9 mouse cellular contexts compared by ENCODE assay signal in genomic region chr8:71395071-71395470, GRCm38 (mm10). TPM values are rescaled to one million over a fixed set of nuclear protein-coding genes. Genes with fewer than 3 reads are reported as not detected.
DNase-seq lines count a peak whose midpoint lies in the region; ATAC-seq lines count a peak whose summit lies in the region.
"Had no signal": no experiment of that assay in that cellular context is flagged by ENCODE, and none has a peak within 500 bp of the region (broad histone marks: within the 10 kb centered on the region; RNA-seq: fewer than 3 reads in every experiment).

No protein-coding gene starts in this region.

- H3K9me3 ChIP-seq in forebrain, embryonic 11.5 days (ENCODE audit: control insufficient read depth, low read length): no peaks in the 10 kb centered on the region
- H3K9me3 ChIP-seq in forebrain, embryonic 15.5 days: no peaks in the 10 kb centered on the region
- no peaks in the 10 kb centered on the region for H3K9me3 ChIP-seq in lung, embryonic 16.5 days (ENCODE audit: control insufficient read depth, low read length)
- H3K9me3 ChIP-seq in hindbrain, embryonic 14.5 days (ENCODE audit: control insufficient read depth, low read length): no peaks in the 10 kb centered on the region
- H3K9me3 ChIP-seq in liver, embryonic 12.5 days (replicated peaks): no peaks in the 10 kb centered on the region

- ATAC-seq in forebrain, embryonic 11.5 days (replicated peaks; ENCODE audit: low FRiP score): no peak
- ATAC-seq in forebrain, embryonic 15.5 days (replicated peaks): no peak
- ATAC-seq in lung, embryonic 16.5 days (ENCODE audit: low read depth): no peak
- ATAC-seq in hindbrain, embryonic 14.5 days (ENCODE audit: low FRiP score): no peak
- ATAC-seq in liver, embryonic 12.5 days: no peak

- peak; percentile 44 for DNase-seq in forebrain, embryonic 11.5 days (ENCODE audit: low spot score)
- no peak for DNase-seq in lung, postnatal 14 days
- no peak for DNase-seq in hindbrain, embryonic 14.5 days (ENCODE audit: low spot score)
- no peak for DNase-seq in urinary bladder, postnatal 4 days (ENCODE audit: low spot score in 2 of 2)
- DNase-seq in natural killer cell, adult 2 months (ENCODE audit: low spot score in 2 of 2): no peak
- DNase-seq: embryo, embryonic 11 days had no signal

- H3K4me3 ChIP-seq in forebrain, embryonic 11.5 days (ENCODE audit: low read depth, low read length): no peak overlapping the region
- no peak overlapping the region for H3K4me3 ChIP-seq in forebrain, embryonic 15.5 days
- H3K4me3 ChIP-seq in lung, embryonic 16.5 days (ENCODE audit: low read length): peak overlapping the region; percentile 37
- no peak overlapping the region for H3K4me3 ChIP-seq in hindbrain, embryonic 14.5 days (replicated peaks; ENCODE audit: low read length)
- no peak overlapping the region for H3K4me3 ChIP-seq in liver, embryonic 12.5 days

- peaks cover 7% of the 10 kb centered on the region for H3K4me1 ChIP-seq in forebrain, embryonic 11.5 days (replicated peaks; ENCODE audit: control insufficient read depth, insufficient read depth, low read length)
- H3K4me1 ChIP-seq in forebrain, embryonic 15.5 days: peaks cover 17% of the 10 kb centered on the region
- H3K4me1 ChIP-seq in lung, embryonic 16.5 days (replicated peaks; ENCODE audit: control insufficient read depth, insufficient read depth, low read length): peaks cover 16% of the 10 kb centered on the region
- peaks cover 11% of the 10 kb centered on the region; the same call in 1 of the 2 replicates for H3K4me1 ChIP-seq in hindbrain, embryonic 14.5 days (replicated peaks; ENCODE audit: control insufficient read depth, insufficient read depth, low read length)
- peaks cover 35% of the 10 kb centered on the region for H3K4me1 ChIP-seq in liver, embryonic 12.5 days

- H3K27ac ChIP-seq in forebrain, embryonic 11.5 days (ENCODE audit: low read depth, low read length): no peak overlapping the region
- H3K27ac ChIP-seq in forebrain, embryonic 15.5 days (replicated peaks): no peak overlapping the region
- H3K27ac ChIP-seq in lung, embryonic 16.5 days (ENCODE audit: low read length): peak overlapping the region; percentile 69
- no peak overlapping the region for H3K27ac ChIP-seq in hindbrain, embryonic 14.5 days
- H3K27ac ChIP-seq in liver, embryonic 12.5 days: no peak overlapping the region

- H3K9ac ChIP-seq in forebrain, embryonic 11.5 days (ENCODE audit: low read length): no peak overlapping the region
- no peak overlapping the region for H3K9ac ChIP-seq in forebrain, embryonic 15.5 days (replicated peaks)
- H3K9ac ChIP-seq in lung, embryonic 16.5 days (ENCODE audit: low read length): peak overlapping the region; percentile 52
- no peak overlapping the region for H3K9ac ChIP-seq in hindbrain, embryonic 14.5 days
- H3K9ac ChIP-seq in liver, embryonic 12.5 days: no peak overlapping the region

- no peaks in the 10 kb centered on the region for H3K27me3 ChIP-seq in forebrain, embryonic 11.5 days (ENCODE audit: control insufficient read depth, insufficient read depth, low read length)
- H3K27me3 ChIP-seq in forebrain, embryonic 15.5 days: no peaks in the 10 kb centered on the region
- H3K27me3 ChIP-seq in lung, embryonic 16.5 days (ENCODE audit: control insufficient read depth, insufficient read depth, low read depth, low read length): no peaks in the 10 kb centered on the region
- H3K27me3 ChIP-seq in hindbrain, embryonic 14.5 days (ENCODE audit: control insufficient read depth, insufficient read depth, low read length): no peaks in the 10 kb centered on the region
- H3K27me3 ChIP-seq in liver, embryonic 12.5 days (replicated peaks): no peaks in the 10 kb centered on the region

- no peak overlapping the region for H3K4me2 ChIP-seq in forebrain, embryonic 11.5 days (ENCODE audit: low read depth, low read length, severe bottlenecking)
- no peak overlapping the region for H3K4me2 ChIP-seq in forebrain, embryonic 15.5 days (replicated peaks)
- H3K4me2 ChIP-seq in lung, embryonic 16.5 days (ENCODE audit: low read depth, low read length): peak overlapping the region; percentile 47
- H3K4me2 ChIP-seq in hindbrain, embryonic 14.5 days (replicated peaks): peak overlapping the region; percentile 19; the same call in 1 of the 2 replicates
- H3K4me2 ChIP-seq in liver, embryonic 12.5 days: peak overlapping the region; percentile 19; the same call in 1 of the 2 replicates

- H3K36me3 ChIP-seq in forebrain, embryonic 11.5 days (ENCODE audit: control insufficient read depth, insufficient read depth, low read length): no peaks in the 10 kb centered on the region; the same call in 1 of the 2 replicates
- H3K36me3 ChIP-seq in forebrain, embryonic 15.5 days: peaks cover 13% of the 10 kb centered on the region
- peaks cover 10% of the 10 kb centered on the region for H3K36me3 ChIP-seq in lung, embryonic 16.5 days (ENCODE audit: control insufficient read depth, insufficient read depth, low read length)
- peaks cover 16% of the 10 kb centered on the region for H3K36me3 ChIP-seq in hindbrain, embryonic 14.5 days (replicated peaks; ENCODE audit: control insufficient read depth, insufficient read depth)
- peaks cover 19% of the 10 kb centered on the region for H3K36me3 ChIP-seq in liver, embryonic 12.5 days

- WGBS in forebrain, embryonic 11.5 days: 84% methylated on average over 10 of the region's 10 CpGs
- 90% methylated on average over 10 of the region's 10 CpGs for WGBS in forebrain, embryonic 15.5 days
- 71% methylated on average over 10 of the region's 10 CpGs for WGBS in lung, embryonic 16.5 days
- 90% methylated on average over 10 of the region's 10 CpGs for WGBS in hindbrain, embryonic 14.5 days
- 67% methylated on average over 10 of the region's 10 CpGs for WGBS in liver, embryonic 12.5 days (ENCODE audit: insufficient replicate concordance)

RNA-seq across cellular contexts. Expression of gene Ushbp1, which starts 0.5 kb away (rescaled TPM):
- polyA plus RNA-seq in forebrain, embryonic 11.5 days (2014; fragmentation: Nextera tagmentation; extraction: Ambion mirVana): 4.2 and 4.5 TPM in 2 replicates
- polyA plus RNA-seq in forebrain, embryonic 15.5 days (2015; fragmentation: Nextera tagmentation; extraction: Ambion mirVana): 5.5 and 6.0 TPM in 2 replicates
- 37.3 and 40.7 TPM in 2 replicates for polyA plus RNA-seq in lung, embryonic 16.5 days (2015; fragmentation: Nextera tagmentation; extraction: Ambion mirVana)
- 4.7 and 6.0 TPM in 2 replicates for polyA plus RNA-seq in hindbrain, embryonic 14.5 days (2014; fragmentation: Nextera tagmentation; extraction: Ambion mirVana)
- polyA plus RNA-seq in liver, embryonic 12.5 days (2016; fragmentation: Nextera tagmentation; extraction: Ambion mirVana): 3.6 and 4.0 TPM in 2 replicates

RNA-seq across cellular contexts. Expression of gene Babam1, which starts 1.6 kb away (rescaled TPM):
- 106 and 119 TPM in 2 replicates for polyA plus RNA-seq in forebrain, embryonic 11.5 days (2014; fragmentation: Nextera tagmentation; extraction: Ambion mirVana)
- polyA plus RNA-seq in forebrain, embryonic 15.5 days (2015; fragmentation: Nextera tagmentation; extraction: Ambion mirVana): 102 and 108 TPM in 2 replicates
- 96.9 and 108 TPM in 2 replicates for polyA plus RNA-seq in lung, embryonic 16.5 days (2015; fragmentation: Nextera tagmentation; extraction: Ambion mirVana)
- 88.2 and 89.7 TPM in 2 replicates for polyA plus RNA-seq in hindbrain, embryonic 14.5 days (2014; fragmentation: Nextera tagmentation; extraction: Ambion mirVana)
- 79.0 and 82.6 TPM in 2 replicates for polyA plus RNA-seq in liver, embryonic 12.5 days (2016; fragmentation: Nextera tagmentation; extraction: Ambion mirVana)

RNA-seq across cellular contexts. Expression of gene Ankle1, which starts 10.7 kb away (rescaled TPM):
- polyA plus RNA-seq in forebrain, embryonic 11.5 days (2014; fragmentation: Nextera tagmentation; extraction: Ambion mirVana): 38.7 and 42.2 TPM in 2 replicates
- polyA plus RNA-seq in forebrain, embryonic 15.5 days (2015; fragmentation: Nextera tagmentation; extraction: Ambion mirVana): 17.2 and 18.3 TPM in 2 replicates
- 44.9 and 49.4 TPM in 2 replicates for polyA plus RNA-seq in lung, embryonic 16.5 days (2015; fragmentation: Nextera tagmentation; extraction: Ambion mirVana)
- polyA plus RNA-seq in hindbrain, embryonic 14.5 days (2014; fragmentation: Nextera tagmentation; extraction: Ambion mirVana): 3.8 and 4.7 TPM in 2 replicates
- 57.9 and 58.3 TPM in 2 replicates for polyA plus RNA-seq in liver, embryonic 12.5 days (2016; fragmentation: Nextera tagmentation; extraction: Ambion mirVana)

RNA-seq across cellular contexts. Expression of gene Nr2f6, which starts 13.3 kb away (rescaled TPM):
- polyA plus RNA-seq in forebrain, embryonic 11.5 days (2014; fragmentation: Nextera tagmentation; extraction: Ambion mirVana): 49.1 and 51.4 TPM in 2 replicates
- polyA plus RNA-seq in forebrain, embryonic 15.5 days (2015; fragmentation: Nextera tagmentation; extraction: Ambion mirVana): 15.5 and 16.6 TPM in 2 replicates
- 36.2 and 39.9 TPM in 2 replicates for polyA plus RNA-seq in lung, embryonic 16.5 days (2015; fragmentation: Nextera tagmentation; extraction: Ambion mirVana)
- 35.9 and 37.5 TPM in 2 replicates for polyA plus RNA-seq in hindbrain, embryonic 14.5 days (2014; fragmentation: Nextera tagmentation; extraction: Ambion mirVana)
- 35.3 and 38.8 TPM in 2 replicates for polyA plus RNA-seq in liver, embryonic 12.5 days (2016; fragmentation: Nextera tagmentation; extraction: Ambion mirVana)

RNA-seq across cellular contexts. Expression of gene Ocel1, which starts 24.0 kb away (rescaled TPM):
- polyA plus RNA-seq in forebrain, embryonic 11.5 days (2014; fragmentation: Nextera tagmentation; extraction: Ambion mirVana): 2.9 and 3.3 TPM in 2 replicates
- 7.3 and 8.0 TPM in 2 replicates for polyA plus RNA-seq in forebrain, embryonic 15.5 days (2015; fragmentation: Nextera tagmentation; extraction: Ambion mirVana)
- polyA plus RNA-seq in lung, embryonic 16.5 days (2015; fragmentation: Nextera tagmentation; extraction: Ambion mirVana): 5.9 and 6.3 TPM in 2 replicates
- polyA plus RNA-seq in hindbrain, embryonic 14.5 days (2014; fragmentation: Nextera tagmentation; extraction: Ambion mirVana): 4.8 and 5.0 TPM in 2 replicates
- 6.8 and 6.9 TPM in 2 replicates for polyA plus RNA-seq in liver, embryonic 12.5 days (2016; fragmentation: Nextera tagmentation; extraction: Ambion mirVana)

Comparison
In these comparisons a context has a peak if more than half of its experiments do, and no peak if none do; other contexts are left out.
1. H3K4me2 ChIP-seq: peak in lung, embryonic 16.5 days (single experiment), hindbrain, embryonic 14.5 days (single experiment) and liver, embryonic 12.5 days (single experiment); none in forebrain, embryonic 11.5 days (single experiment) and forebrain, embryonic 15.5 days (single experiment).